Mouse (Mus musculus) right cerebral cortex, postnatal 25 days (tissue): ENCODE results near the gene Adamts16.

Experiments
- DNase-seq: peaks from one replicate; pipeline ENCODE4 v3.0.0; 2022

Adamts16 gene

GRCm38 (mm10) chr13:70760186-70760585 lies 81.4 kb downstream of the Adamts16 start:
- no peak for DNase-seq

DNA sequence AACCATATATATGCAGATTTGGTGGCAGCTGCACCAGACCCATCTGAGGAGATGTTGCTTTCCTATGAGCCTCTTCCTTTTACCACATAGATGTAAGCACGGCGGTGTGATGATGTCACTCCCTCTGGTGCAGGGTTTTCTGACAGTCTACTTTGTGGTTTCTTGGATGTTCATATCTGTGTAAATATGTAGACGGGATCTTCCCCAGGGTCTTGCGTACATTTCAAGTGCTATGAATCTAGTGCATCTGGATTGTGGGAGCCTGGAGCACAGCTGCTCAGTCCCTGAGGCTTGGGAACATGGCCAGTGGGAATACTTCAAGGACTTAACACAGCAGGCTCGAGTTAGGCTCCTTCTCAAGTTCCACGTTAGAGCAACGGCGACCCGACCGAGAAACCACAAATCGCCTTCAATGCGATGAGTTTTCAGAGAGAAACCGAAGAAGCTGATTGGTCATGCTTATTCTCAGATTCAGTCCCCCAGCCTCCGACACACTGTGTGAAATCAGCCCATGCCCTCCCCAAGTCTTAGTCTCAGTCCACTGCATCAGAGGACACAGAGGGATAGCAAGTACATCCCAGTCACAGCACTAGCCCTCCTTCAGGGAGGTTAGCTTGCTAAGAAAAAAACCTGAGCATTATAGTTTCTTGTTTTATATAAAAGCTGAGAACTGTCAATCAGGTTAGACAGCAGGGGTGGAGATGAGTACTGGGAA lies 95.2 kb downstream of the Adamts16 start:
- DNase-seq, result no peak

- DNase-seq, result no peak
Measured at GRCm38 (mm10) chr13:70744416-70745038, 97.1 kb downstream of the Adamts16 start.

GRCm38 (mm10) chr13:70742693-70743092 lies 98.9 kb downstream of the Adamts16 start:
- DNase-seq, result no peak

DNA sequence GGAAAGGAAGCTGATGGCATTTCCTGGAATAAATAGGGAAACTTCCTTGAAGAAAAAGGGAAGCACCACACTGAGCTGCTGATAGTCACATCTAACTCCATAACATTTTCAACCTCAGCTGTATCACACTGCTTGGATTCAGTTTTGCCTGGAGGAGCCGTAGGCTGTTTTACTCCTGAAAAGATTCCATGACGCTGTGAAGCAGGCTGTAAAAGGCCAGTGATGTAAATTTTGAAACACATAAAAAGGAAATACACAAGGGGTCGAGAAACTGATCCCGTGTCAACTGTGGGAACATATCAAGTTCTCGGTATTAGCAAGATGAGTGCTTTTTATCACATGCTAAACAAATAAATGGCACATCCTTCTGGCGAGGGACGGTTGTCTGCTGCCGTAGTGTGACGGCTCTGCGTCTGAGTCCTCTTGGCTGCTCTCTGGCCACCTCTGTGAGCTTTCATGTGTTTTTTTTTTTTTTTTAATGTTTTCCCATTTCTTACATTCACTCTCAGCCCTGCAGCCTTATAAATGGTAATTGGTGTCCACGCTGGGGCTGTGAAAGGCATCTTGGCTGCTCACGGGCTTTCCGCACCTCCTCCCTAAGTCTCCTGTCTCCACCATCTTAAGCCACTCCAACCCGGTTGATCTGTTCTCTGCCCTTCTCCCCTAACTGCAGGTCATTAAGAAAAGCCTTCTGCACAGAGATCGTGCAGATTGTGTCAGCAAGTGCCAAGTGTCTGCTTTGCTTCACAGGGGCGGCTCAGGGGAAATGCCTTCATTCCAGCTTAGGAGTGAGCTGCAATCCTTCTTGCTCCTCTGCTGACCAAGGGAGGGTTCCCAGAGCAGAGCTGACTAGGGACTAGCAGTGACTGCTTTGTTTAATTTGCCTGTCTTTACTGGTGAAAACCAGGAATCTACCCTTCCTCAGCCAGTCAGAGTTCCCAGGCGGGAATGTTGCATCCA lies 101.0 kb downstream of the Adamts16 start:
- DNase-seq, result no peak

- DNase-seq, result no peak
Measured at GRCm38 (mm10) chr13:70738781-70739180, 102.8 kb downstream of the Adamts16 start.

- no peak for DNase-seq
Measured at GRCm38 (mm10) chr13:70736409-70736808, 105.2 kb downstream of the Adamts16 start.

DNA sequence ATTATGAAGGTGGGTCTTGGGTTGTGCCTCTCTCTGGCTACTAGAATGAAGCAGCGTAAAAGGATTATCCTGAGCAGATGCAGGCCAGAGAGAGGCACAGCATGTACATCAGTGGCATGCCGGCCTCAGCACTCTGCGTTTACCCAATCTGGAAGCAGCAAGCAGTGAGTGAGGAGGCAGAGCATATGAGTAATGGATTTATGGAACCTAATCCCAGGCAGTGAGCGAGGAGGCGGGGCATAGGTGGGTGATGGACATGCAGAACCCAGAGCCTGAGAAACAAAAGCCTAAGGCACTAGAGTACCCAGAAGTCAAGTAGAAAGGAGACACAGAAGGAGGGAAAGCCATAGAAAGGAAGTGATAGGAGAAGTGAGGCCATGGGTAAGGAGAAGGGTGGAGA lies 107.0 kb downstream of the Adamts16 start:
- no peak for DNase-seq

DNA sequence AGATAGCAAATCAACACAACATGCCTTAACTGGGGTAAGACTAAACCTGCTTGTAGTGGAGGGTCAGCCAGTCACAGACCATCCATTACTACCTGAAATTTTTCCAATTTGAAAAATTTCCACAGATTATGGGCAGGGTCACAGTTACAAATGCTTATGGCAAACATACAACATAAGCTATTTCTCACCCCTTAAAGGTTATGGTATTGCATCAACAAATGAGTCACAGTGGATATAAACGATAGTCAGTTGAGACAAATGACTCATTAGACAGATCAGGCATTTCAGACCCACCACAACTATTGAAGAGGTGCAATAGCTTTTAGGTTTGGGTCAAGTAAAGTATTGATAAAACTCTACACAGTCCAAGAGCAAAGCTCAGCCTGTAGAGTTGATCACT lies 107.7 kb downstream of the Adamts16 start:
- DNase-seq, result no peak

GRCm38 (mm10) chr13:70733206-70733605 lies 108.4 kb downstream of the Adamts16 start:
- DNase-seq, result no peak

- DNase-seq, result no peak
Measured at GRCm38 (mm10) chr13:70732781-70733180, 108.8 kb downstream of the Adamts16 start.

DNA sequence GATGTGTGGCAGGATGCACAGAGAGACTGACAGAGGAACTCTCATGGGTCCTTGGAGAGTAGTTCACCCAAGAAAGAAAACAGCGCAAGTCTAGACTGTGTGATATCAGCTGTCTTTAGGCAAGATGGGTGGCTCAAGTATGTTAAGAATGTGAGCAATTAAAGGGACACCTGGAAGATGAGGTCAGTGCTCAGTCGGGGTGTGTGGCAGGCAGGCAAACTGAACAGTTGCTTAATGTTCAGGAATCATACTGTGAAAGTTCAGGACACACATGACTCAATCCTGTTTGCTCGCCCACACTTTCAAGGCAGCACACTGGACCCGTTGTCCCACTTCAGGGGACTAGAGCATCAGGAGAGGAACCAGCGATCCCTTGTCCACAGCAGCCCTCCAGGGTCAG lies 110.3 kb downstream of the Adamts16 start:
- no peak for DNase-seq

- DNase-seq, result no peak
Measured at GRCm38 (mm10) chr13:70729996-70730395, 111.6 kb downstream of the Adamts16 start.

DNA sequence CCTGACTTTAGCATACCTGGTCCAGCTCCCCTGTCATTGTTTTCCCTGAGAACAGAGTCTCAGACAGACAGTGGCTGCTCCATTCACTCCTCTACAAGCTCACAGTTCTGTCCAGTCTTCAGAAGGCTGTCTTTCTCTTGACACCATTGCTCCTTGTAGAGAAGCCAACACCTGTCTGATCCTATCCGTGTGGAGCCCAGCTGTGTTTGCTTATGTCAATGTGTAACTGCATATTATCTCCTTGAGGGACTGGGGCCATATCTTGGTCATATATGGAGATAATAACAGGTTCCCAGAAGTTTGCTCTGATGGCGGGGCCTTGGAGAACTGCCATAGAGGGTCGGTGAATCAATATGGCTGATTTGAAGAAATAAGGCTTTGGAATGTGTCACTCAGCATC lies 115.4 kb downstream of the Adamts16 start:
- DNase-seq, result no peak

DNA sequence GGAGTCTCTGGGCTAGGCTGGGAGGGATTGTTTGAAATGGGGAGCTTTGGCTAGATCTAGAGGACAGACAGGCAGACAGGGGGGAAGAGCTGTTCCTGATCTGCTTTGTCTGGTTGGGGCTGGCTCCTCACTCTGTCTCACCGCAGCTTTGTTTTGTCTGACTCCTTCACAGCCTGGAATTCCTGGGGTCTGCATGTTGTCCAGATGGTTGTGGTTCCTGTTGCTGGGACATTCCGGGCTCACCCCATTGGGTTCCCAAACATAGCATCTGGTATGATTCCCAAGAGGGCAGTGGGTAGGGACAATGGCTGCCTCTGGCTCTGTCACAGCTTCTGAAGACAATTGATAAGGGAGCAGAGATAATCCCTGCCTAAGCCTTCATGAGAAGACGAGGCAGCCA lies 117.0 kb downstream of the Adamts16 start:
- no peak for DNase-seq

GRCm38 (mm10) chr13:70724108-70724622 lies 117.4 kb downstream of the Adamts16 start:
- DNase-seq, result no peak

DNA sequence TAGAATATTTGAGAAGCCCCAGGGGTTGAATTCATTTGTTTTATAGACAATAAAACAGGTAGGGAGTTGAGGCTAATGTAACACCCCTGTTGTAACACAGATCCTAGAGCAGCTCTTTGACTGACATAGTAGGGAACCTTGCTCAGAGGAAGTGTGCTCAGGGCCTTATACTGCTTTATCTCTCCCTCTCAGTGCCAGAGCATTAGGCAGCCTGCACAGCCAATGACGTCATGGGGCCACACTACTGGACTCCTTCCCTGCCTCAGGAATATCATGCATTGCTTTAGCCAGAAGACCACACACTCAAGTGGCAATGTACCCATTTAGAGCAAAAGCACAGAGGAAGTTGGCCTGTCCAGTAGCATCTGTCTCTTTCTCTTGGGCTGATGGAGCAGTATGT lies 121.6 kb downstream of the Adamts16 start:
- DNase-seq, result no peak

- DNase-seq, result no peak
Measured at GRCm38 (mm10) chr13:70718814-70719213, 122.8 kb downstream of the Adamts16 start.

GRCm38 (mm10) chr13:70716022-70716421 lies 125.6 kb downstream of the Adamts16 start:
- DNase-seq, result no peak

DNA sequence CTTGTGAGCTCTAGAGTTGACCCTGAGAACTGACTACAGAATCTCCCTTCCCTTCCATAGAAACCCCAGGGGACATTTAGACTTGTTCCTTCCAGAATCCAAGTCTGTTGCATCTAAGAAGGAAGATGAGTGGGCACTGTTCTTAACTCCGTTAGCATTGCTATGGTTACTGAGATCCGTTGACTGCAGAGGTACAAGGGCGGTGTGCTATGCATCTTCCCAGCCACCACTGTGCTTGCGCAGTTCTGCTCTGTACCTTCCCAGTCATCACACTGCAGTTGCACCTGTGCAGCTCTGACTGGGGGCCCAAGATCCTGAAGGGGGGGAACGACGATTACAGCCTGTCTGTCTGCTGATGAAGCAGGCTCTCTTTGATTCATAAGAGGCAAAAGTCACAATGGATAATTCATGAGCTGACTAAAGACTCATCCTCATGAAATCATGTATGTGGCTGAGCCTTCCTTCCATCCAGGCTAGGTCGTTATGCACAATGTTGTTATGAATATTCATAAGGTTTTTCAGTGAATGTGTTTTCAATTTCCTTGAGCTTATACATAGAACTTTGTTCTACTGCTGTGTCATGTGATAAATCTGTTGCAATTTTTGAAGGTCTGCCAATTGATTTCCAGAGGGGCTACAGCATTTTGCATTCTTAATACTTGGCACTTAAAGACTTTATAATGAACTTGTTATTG lies 127.4 kb downstream of the Adamts16 start:
- DNase-seq, result peak; percentile 71

- DNase-seq, result no peak
Measured at GRCm38 (mm10) chr13:70713331-70713730, 128.3 kb downstream of the Adamts16 start.

GRCm38 (mm10) chr13:70707158-70707854 lies 134.3 kb downstream of the Adamts16 start:
- no peak for DNase-seq
